Mouse (Mus musculus): ENCODE measurements around the gene Parl.

Gene Parl

GRCm38 (mm10) chr16:20301770-20302649 lies at the start of gene Parl:
Gene Parl (minus strand): TSS chr16:20302387.
- peak; percentile 54 to 67 for DNase-seq (ENCODE audit: low spot score in 2 of 2)

DNA sequence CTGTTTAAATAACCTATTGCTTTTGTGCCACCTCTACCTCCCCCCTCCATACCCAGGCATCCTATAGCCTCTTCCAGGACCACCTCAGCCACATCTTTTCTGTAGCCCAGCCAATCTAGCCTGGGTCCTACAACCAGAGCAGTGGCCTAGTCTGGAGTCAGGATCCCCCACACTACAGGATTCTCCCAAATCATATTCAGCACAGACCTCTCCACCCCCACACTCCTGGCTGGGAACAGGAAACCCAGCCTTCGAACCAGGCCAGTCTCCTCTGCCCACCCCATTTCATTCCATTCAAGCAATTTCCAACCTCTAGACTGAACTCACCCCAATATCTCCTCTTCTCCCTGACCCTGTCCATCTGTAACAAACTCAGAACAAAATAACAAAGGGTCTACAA lies 43.3 kb upstream of the Parl start:
- DNase-seq (ENCODE audit: low spot score in 2 of 2): no peak

DNA sequence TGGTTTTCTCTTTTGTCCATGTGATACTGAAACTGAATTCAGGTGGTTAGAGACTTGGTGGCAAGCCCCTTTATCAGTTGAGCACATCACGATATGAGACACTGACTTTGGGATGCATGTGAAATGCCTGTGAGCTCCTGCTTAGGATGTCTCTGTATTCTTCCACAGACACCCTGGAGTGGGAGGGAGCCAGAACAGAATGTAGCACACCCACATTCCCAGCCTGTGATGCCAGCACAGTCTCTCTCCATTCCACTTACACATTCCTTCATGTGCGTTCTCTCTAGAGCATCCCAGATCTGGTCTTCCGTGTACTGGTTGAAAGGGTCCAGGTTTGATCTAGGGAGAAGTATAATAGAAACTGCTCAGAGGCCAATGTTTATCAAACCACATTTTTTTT lies 36.4 kb upstream of the Parl start:
- no peak for DNase-seq (ENCODE audit: low spot score in 2 of 2)

DNA sequence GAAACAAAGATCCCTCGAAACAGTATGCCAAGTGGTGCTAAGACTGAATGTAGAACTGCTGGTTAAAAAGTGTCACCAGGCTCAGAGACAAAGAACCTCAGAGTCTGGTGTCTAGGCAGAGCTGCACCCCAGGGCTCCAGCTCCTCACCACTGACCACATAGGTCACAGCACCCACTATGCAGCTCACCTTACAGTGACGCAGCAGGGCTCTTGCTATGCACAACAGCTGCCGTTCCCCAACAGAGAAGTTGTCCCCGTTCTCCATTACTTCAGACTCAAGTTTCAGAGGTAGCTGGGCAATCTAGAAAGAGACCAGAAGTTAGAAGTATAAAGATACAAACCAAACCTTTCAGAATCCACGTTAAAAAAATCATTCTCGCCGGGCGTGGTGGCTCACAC lies 32.7 kb upstream of the Parl start:
- DNase-seq (ENCODE audit: low spot score in 2 of 2): no peak

GRCm38 (mm10) chr16:20328306-20328705 lies 26.1 kb upstream of the Parl start:
- DNase-seq (ENCODE audit: low spot score in 2 of 2): no peak

GRCm38 (mm10) chr16:20325286-20325685 lies 23.1 kb upstream of the Parl start, which contains the start of gene Cyp2ab1:
Gene Cyp2ab1 (minus strand): TSS chr16:20325404.
- DNase-seq (ENCODE audit: low spot score in 2 of 2): no peak

- DNase-seq (ENCODE audit: low spot score in 2 of 2): no peak
Observed at GRCm38 (mm10) chr16:20323907-20324306, 21.7 kb upstream of the Parl start.

- no peak for DNase-seq (ENCODE audit: low spot score in 2 of 2)
Observed at GRCm38 (mm10) chr16:20322274-20322673, 20.1 kb upstream of the Parl start.

DNA sequence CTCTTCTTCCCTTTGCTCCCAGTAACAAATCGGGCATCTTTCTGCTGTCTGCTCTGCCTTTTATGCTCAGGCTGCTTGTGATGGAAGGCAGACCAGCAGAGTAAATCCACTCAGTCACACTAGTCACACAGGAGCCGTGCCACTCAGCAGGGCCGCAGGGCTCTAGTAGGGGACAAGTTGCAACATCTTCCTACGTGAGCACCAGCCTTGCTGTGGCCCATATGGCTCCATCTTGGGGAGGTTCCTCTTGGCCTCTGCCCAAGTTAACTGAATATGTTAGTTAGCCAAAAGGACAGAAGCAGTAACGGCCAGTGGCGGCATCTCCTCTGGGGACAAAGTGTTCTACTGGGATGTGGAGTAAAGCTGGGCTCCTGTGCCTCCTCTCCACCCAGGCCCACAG lies 14.6 kb upstream of the Parl start:
- DNase-seq (ENCODE audit: low spot score in 2 of 2): no peak

DNA sequence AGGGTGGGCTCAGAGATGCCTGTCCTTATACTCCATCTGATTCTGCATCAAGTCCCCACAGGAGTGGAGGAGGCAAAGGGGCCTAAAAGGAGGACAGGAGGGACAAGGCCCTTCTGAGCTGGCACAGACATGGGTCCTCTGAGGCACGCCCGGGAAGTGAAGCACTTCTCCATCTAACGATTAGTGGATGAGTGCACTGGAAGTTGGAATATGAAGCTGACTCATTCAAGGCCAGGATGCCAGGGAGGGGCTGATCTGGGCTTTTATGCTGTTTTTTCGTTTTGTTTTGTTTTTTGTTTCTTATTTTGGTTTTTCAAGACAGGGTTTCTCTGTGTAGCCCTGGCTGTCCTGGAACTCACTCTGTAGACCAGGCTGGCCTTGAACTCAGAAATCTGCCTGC lies 13.1 kb upstream of the Parl start:
- no peak for DNase-seq (ENCODE audit: low spot score in 2 of 2)

GRCm38 (mm10) chr16:20312272-20312671 lies 10.1 kb upstream of the Parl start:
- DNase-seq (ENCODE audit: low spot score in 2 of 2): no peak

DNA sequence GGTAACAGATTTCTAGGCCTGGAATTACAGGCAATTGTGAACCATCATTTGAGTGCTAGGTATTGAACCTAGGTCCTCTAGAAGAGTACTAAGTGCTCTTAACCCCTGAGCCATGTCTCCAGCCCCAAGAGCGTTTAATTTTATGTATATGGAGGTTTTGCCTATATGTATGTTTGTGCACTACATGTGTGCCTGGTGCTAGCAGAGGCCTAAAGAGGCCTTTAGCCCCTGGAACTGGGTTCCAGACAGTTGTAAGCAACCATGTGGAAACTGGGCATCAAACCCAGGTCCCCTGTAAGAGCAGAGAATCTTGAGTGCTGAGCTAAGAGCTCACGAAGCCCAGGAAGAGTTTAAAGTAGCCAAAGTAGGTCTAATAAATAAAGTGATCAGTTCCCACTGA lies 2.1 kb downstream of the Parl start:
- no peak for DNase-seq (ENCODE audit: low spot score in 2 of 2)

DNA sequence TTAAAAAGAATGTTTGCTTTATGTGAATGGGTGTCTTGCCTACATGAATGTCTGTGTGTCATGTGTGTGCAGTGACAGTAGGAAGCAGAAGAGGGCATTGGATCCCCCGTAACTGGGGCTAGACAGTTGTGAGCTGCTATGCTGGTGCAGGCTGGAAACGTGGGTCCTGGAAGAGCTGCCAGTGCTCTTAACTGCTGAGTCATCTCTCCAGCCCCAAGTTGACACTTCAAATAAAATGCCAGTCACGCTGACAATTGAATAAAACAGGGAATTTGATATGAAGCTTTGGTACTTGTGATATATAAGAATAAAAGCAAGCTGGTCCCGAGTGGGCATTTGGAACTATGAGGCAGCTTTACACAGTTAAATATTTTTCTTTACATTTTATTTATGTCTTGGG lies 21.9 kb downstream of the Parl start:
- DNase-seq (ENCODE audit: low spot score in 2 of 2): no peak

DNA sequence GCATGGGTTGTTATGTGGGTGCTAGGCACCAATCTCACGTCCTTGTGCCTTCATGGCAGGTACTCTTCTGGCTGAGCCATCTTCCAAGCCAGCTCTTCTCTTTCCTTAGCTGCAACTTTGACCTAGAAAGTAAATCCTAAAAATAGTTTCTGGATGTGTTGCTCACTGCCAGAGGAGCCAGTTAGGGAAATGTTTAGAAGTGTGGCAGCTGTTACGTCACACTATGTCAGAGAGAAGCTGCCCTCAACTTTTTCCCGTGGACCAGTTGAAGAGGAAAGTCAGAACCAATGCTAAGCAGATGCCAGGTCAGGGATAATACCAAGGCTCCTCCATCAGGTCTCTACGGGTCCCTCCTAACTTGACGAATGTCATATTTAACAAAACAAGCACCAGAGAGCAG lies 22.8 kb downstream of the Parl start:
- DNase-seq (ENCODE audit: low spot score in 2 of 2): peak in 1 of 2 experiments; percentile 15

DNA sequence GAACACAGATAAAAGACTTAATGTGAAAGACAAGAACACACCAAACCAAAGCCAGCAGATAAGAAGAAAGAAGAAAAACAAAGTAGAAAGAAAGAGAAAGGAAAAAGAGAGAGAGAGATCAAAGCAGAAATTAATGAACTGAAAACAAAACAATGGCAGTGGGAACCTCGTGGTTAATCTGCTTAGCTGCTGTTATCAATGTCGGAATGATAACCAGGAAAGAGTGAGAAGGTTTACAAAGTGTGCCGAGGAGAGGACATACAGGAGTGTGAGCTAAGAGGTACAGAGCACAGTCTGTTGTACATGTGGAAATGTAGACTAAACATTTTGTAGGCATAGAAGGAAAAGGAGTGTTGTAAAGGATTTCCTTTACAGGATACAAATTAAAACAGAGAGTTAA lies 29.2 kb downstream of the Parl start:
- no peak for DNase-seq (ENCODE audit: low spot score in 2 of 2)

GRCm38 (mm10) chr16:20271339-20271738 lies 30.8 kb downstream of the Parl start:
- DNase-seq (ENCODE audit: low spot score in 2 of 2): no peak

GRCm38 (mm10) chr16:20265089-20265488 lies 37.1 kb downstream of the Parl start:
- no peak for DNase-seq (ENCODE audit: low spot score in 2 of 2)

DNA sequence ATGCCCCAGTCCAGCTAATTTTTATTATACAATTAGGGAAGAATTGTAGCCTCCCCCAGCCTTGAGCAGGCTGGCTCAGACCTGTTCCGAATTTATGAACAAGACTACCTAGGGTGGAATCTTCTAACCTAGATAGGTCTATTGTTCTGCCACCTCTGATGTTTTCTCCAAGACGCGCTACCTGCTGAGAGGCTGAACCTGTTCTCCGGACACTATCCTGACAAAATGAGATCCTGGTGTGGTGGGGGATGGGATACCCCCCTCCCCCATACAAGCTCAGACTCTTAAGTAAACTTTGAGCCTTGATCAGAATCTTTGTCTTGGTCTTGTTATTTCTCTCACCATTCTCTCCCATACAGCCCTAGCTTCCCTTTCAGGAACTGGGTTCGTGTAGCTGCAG lies 44.3 kb downstream of the Parl start:
- DNase-seq (ENCODE audit: low spot score in 2 of 2): no peak

DNA sequence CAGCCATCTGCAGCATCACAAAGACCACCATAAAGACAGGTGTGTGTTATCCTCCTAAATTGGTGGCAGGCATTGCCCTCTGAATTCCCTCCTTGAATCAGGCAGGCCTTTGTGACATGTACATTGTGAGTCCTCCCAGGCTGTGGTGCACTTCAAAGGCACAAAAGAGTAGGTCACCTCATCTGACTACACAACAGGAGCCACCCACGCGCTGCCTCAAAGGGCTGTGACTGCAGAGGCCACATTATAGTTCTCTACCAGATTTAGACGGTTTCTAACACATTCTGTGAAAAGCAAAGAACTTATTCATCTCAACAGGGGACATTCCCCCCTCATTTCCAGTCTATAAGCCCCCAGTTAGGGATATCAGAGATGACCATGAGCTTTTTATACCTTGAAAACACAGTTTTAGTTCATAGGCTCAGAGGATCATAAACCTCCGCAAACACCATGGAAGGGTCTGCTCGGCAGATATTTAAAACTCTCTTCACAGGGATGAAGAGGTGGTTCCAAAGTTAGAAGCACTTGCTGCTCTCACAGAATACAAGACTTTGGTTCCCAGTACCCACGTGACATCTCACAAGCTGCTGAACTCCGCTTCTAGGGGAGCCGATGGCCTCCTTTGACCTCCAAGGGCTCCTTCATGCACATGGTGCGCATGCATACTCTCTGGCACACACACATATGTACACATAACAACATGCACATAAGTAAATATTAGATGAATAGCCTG lies 53.6 kb downstream of the Parl start:
- no peak for DNase-seq (ENCODE audit: low spot score in 2 of 2)

DNA sequence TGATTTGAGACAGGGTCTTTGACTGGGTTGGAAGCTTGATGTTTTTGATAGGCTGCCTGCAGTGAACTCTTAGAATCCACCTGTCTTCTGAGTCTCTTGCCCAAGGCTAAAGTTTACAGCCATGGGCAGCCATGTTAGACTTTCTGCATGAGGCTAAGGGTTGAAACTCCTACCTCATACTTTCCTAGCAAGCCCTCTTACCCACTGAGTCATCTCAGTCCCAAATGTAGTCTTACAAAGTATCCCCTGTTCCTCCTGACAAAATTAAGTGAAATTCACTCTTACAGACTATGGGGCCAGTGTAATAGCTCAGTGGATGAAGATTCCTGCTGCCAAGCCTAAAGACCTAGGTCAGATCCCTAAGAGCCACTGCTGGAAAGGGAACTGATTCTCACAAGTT lies 55.1 kb downstream of the Parl start:
- DNase-seq (ENCODE audit: low spot score in 2 of 2): no peak

- DNase-seq (ENCODE audit: low spot score in 2 of 2): peak; percentile 4 to 8
Observed at GRCm38 (mm10) chr16:20240468-20241414, 61.4 kb downstream of the Parl start, which contains the start of gene Map6d1. Gene Map6d1 (minus strand): TSS chr16:20241358.

- DNase-seq (ENCODE audit: low spot score in 2 of 2): no peak
Observed at GRCm38 (mm10) chr16:20238646-20239045, 63.5 kb downstream of the Parl start.
